Mouse (Mus musculus) forebrain, embryonic 14.5 days (tissue): Measurements from ENCODE around the gene P2ry1. TPM values are rescaled to one million over a fixed set of nuclear protein-coding genes. Genes with fewer than 3 reads are reported as not detected.

Experiments
- ATAC-seq: fragments of 200-750 bp; cut with Nextera tagmentation; 2 replicates; pipeline ENCODE4 v1.8.0; 2017; ENCODE audit warnings: mild to moderate bottlenecking, moderate library complexity
- DNase-seq: peaks from one replicate; pipeline ENCODE4 v3.0.0-alpha.2; 2015; ENCODE audit warnings: low spot score
- H3K27ac ChIP-seq: fragments of 300-500 bp; sonication (generic); 2 replicates; pipeline ENCODE4 v1.5.1; 2014; ENCODE audit warnings: low read depth, mild to moderate bottlenecking, control low read depth, low read length, moderate library complexity
- H3K27me3 ChIP-seq: fragments of 300-500 bp; sonication (generic); replicated peaks from 2 replicates; pipeline ENCODE4 v1.6.1; 2014; ENCODE audit warnings: low read length, control low read depth, mixed read lengths; ENCODE audit not compliant: control insufficient read depth, insufficient read depth
- H3K36me3 ChIP-seq: fragments of 300-500 bp; sonication (generic); 2 replicates; pipeline ENCODE4 v1.6.1; 2014; ENCODE audit warnings: low read length, control low read depth; ENCODE audit not compliant: control insufficient read depth, insufficient read depth
- H3K4me1 ChIP-seq: fragments of 300-500 bp; sonication (generic); 2 replicates; pipeline ENCODE4 v1.6.1; 2014; ENCODE audit warnings: antibody characterized with exemption, low read length, control low read depth; ENCODE audit not compliant: control insufficient read depth, insufficient read depth
- H3K4me2 ChIP-seq: fragments of 300-500 bp; sonication (generic); 2 replicates; pipeline ENCODE4 v1.6.1; 2014; ENCODE audit warnings: mild to moderate bottlenecking, control low read depth, low read length
- H3K4me3 ChIP-seq: fragments of 300-500 bp; sonication (generic); 2 replicates; pipeline ENCODE4 v1.5.1; 2014; ENCODE audit warnings: low read depth, low read length, control low read depth
- H3K9ac ChIP-seq: fragments of 300-500 bp; sonication (generic); 2 replicates; pipeline ENCODE4 v1.6.1; 2014; ENCODE audit warnings: mild to moderate bottlenecking, low read length, control low read depth, moderate library complexity
- H3K9me3 ChIP-seq: fragments of 300-500 bp; sonication (generic); replicated peaks from 2 replicates; pipeline ENCODE4 v1.6.1; 2016; ENCODE audit warnings: low read length, control low read depth, mixed read lengths; ENCODE audit not compliant: control insufficient read depth
- WGBS: fragments of 180-500 bp; shearing (Covaris S2); extraction: QIAGEN DNeasy Blood & Tissue Kit; methylation state at CpG from one replicate; pipeline ENCODE4 v1.1.7; 2014; 5-methylcytosine and 5-hydroxymethylcytosine counted together
- polyA plus RNA-seq: library from polyadenylated mRNA; unstranded; fragments of >200 nt; fragmentation: Nextera tagmentation; extraction: Ambion mirVana; gene quantifications from 2 replicates; pipeline ENCODE4 v1.2.1, GENCODE M21; 2014

Gene P2ry1
- polyA plus RNA-seq, 1 experiment from 2014 or later: 1.3 TPM

- 70% methylated on average over 4 of the region's 4 CpGs for WGBS
- Histone ChIP-seq H3K27ac (no peak overlapping the region), H3K36me3 (no peaks in the 10 kb centered on the region), H3K27me3 (0 out of 2 replicates have a peak, but pooled peaks cover 9% of the 10 kb centered on the region), H3K4me3 (no peak overlapping the region), H3K4me1 (no peaks in the 10 kb centered on the region; the same call in 1 of the 2 replicates), H3K9me3 (no peaks in the 10 kb centered on the region), H3K4me2 (no peak overlapping the region), H3K9ac (no peak overlapping the region)
- no peak for ATAC-seq
- no peak for DNase-seq
These were observed 1.8 kb upstream of the P2ry1 start for GRCm38 (mm10) chr3:61000747-61001146.

- H3K9ac ChIP-seq: peak overlapping the region; percentile 56
- 0 out of 2 replicates have a peak, but pooled peaks cover 9% of the 10 kb centered on the region for H3K27me3 ChIP-seq
- H3K4me3 ChIP-seq: peak overlapping the region; percentile 68
- H3K27ac ChIP-seq: no peak overlapping the region
- peak; percentile 22 for DNase-seq
- no peaks in the 10 kb centered on the region for H3K36me3 ChIP-seq
- WGBS: 2% methylated on average over 20 of the region's 20 CpGs
- no peaks in the 10 kb centered on the region; the same call in 1 of the 2 replicates for H3K4me1 ChIP-seq
- H3K4me2 ChIP-seq: peak overlapping the region; percentile 98
- ATAC-seq: peak; percentile 56
- no peaks in the 10 kb centered on the region for H3K9me3 ChIP-seq
These were observed 576 bp upstream of the P2ry1 start for GRCm38 (mm10) chr3:61001852-61002586.

GRCm38 (mm10) chr3:61004611-61005010 lies 2.0 kb downstream of the P2ry1 start:
- no peak overlapping the region for H3K9ac ChIP-seq
- WGBS: 62% methylated on average over 1 of the region's 1 CpGs
- H3K9me3 ChIP-seq: no peaks in the 10 kb centered on the region
- DNase-seq (no peak), ATAC-seq (no peak)
- 0 out of 2 replicates have a peak, but pooled peaks cover 9% of the 10 kb centered on the region for H3K27me3 ChIP-seq
- no peak overlapping the region for H3K4me2 ChIP-seq
- H3K36me3 ChIP-seq: no peaks in the 10 kb centered on the region
- no peak overlapping the region for H3K27ac ChIP-seq
- no peaks in the 10 kb centered on the region; the same call in 1 of the 2 replicates for H3K4me1 ChIP-seq
- no peak overlapping the region for H3K4me3 ChIP-seq

- Histone ChIP-seq H3K9ac (no peak overlapping the region), H3K27me3 (no peaks in the 10 kb centered on the region), H3K4me3 (no peak overlapping the region), H3K36me3 (no peaks in the 10 kb centered on the region), H3K4me1 (no peaks in the 10 kb centered on the region), H3K27ac (no peak overlapping the region), H3K9me3 (no peaks in the 10 kb centered on the region), H3K4me2 (no peak overlapping the region)
- WGBS: 59% methylated on average over 5 of the region's 5 CpGs
- ATAC-seq (no peak), DNase-seq (no peak)
These were observed 9.1 kb downstream of the P2ry1 start for GRCm38 (mm10) chr3:61011660-61012059.

DNA sequence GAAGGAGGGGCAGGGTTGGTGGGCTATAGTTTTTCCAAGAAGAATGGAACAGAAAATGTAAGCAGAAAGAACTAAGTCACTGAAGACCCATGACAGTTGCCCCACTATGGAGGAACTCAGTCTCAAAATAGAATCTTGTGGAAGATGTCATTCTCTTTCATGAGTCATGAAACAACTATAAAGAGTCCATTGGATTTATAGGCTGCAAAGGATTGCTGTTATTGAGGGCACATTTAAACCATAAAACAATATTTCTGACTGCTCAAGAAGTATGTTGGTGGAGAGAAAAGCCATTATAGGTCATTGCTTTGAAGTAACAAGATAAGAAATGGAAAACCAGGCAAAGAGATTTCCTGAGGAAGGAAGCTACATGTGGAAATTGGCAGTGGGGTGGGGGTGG lies 10.0 kb downstream of the P2ry1 start:
- ATAC-seq: no peak
- H3K36me3 ChIP-seq: no peaks in the 10 kb centered on the region
- H3K27me3 ChIP-seq: no peaks in the 10 kb centered on the region

GRCm38 (mm10) chr3:61016733-61017132 lies 14.1 kb downstream of the P2ry1 start:
- no peaks in the 10 kb centered on the region for H3K36me3 ChIP-seq
- no peaks in the 10 kb centered on the region for H3K4me1 ChIP-seq
- DNase-seq (no peak), ATAC-seq (no peak)
- no peaks in the 10 kb centered on the region for H3K27me3 ChIP-seq
- H3K9me3 ChIP-seq: no peaks in the 10 kb centered on the region
- H3K9ac ChIP-seq: no peak overlapping the region
- H3K4me2 ChIP-seq: no peak overlapping the region
- no peak overlapping the region for H3K27ac ChIP-seq
- H3K4me3 ChIP-seq: no peak overlapping the region
- WGBS: 93% methylated on average over 2 of the region's 2 CpGs

More for the DNA sequence above, 10.0 kb downstream of the P2ry1 start:
- no peak for DNase-seq
- H3K9me3 ChIP-seq: no peaks in the 10 kb centered on the region
- no peak overlapping the region for H3K4me2 ChIP-seq
- H3K9ac ChIP-seq: no peak overlapping the region
- no peak overlapping the region for H3K27ac ChIP-seq
- no peak overlapping the region for H3K4me3 ChIP-seq
- no peaks in the 10 kb centered on the region for H3K4me1 ChIP-seq

- 79% methylated on average over 4 of the region's 4 CpGs for WGBS
- H3K4me3 ChIP-seq: no peak overlapping the region
- no peak overlapping the region for H3K27ac ChIP-seq
- no peak overlapping the region for H3K4me2 ChIP-seq
- H3K4me1 ChIP-seq: no peaks in the 10 kb centered on the region
- ATAC-seq (no peak), DNase-seq (no peak)
- no peaks in the 10 kb centered on the region for H3K27me3 ChIP-seq
- H3K9me3 ChIP-seq: no peaks in the 10 kb centered on the region
- H3K9ac ChIP-seq: no peak overlapping the region
- no peaks in the 10 kb centered on the region for H3K36me3 ChIP-seq
These were observed 29.5 kb downstream of the P2ry1 start for GRCm38 (mm10) chr3:61032100-61032499.

GRCm38 (mm10) chr3:61035633-61036032 lies 33.0 kb downstream of the P2ry1 start:
- Histone ChIP-seq H3K4me3 (no peak overlapping the region), H3K4me1 (0 out of 2 replicates have a peak, but pooled peaks cover 2% of the 10 kb centered on the region), H3K4me2 (no peak overlapping the region), H3K27ac (no peak overlapping the region), H3K27me3 (no peaks in the 10 kb centered on the region), H3K36me3 (no peaks in the 10 kb centered on the region), H3K9me3 (no peaks in the 10 kb centered on the region), H3K9ac (no peak overlapping the region)
- WGBS: 50% methylated on average over 5 of the region's 5 CpGs
- peak; percentile 18 for DNase-seq
- ATAC-seq: no peak

DNA sequence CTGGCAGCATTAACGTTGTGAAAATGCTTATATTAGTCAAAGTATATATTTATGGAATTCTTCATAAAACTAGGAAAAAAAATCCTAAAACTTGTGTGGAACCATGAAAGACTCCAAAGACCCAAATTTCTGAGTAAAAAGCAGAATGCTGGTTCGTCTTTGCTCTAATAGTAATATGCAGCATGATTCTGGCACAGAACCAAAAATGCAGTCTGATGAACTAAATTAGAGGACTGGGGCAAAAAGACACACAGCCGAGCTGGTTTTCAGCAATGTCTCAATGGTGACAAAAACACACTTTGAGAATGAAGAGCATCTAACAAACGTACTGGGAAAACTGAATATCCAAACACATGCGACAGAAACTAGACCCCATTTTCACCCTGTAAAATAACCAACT lies 37.3 kb downstream of the P2ry1 start:
- WGBS: 61% methylated on average over 5 of the region's 5 CpGs
- ATAC-seq (no peak), DNase-seq (peak; percentile 33)
- H3K4me2 ChIP-seq: no peak overlapping the region
- H3K27me3 ChIP-seq: no peaks in the 10 kb centered on the region
- H3K4me3 ChIP-seq: no peak overlapping the region
- no peaks in the 10 kb centered on the region for H3K36me3 ChIP-seq
- 0 out of 2 replicates have a peak, but pooled peaks cover 2% of the 10 kb centered on the region for H3K4me1 ChIP-seq
- H3K27ac ChIP-seq: no peak overlapping the region
- H3K9ac ChIP-seq: no peak overlapping the region
- no peaks in the 10 kb centered on the region for H3K9me3 ChIP-seq
